Mouse (Mus musculus) C2C12 (cell line): ENCODE data around the gene Ccnl1.

ENCODE experiments used
- CEBPB ChIP-seq: IDR thresholded peaks from one replicate; pipeline ENCODE4 v1.6.1; 2011; ENCODE audit warnings: low read depth, mild to moderate bottlenecking, control low read depth, moderate library complexity
- CTCF ChIP-seq: IDR thresholded peaks from one replicate; pipeline ENCODE4 v1.5.1; 2011; ENCODE audit not compliant: control insufficient read depth, insufficient read depth, insufficient read length
- FOSL1 ChIP-seq: IDR thresholded peaks from one replicate; pipeline ENCODE4 v1.8.0; 2011; ENCODE audit warnings: mild to moderate bottlenecking, low read length; ENCODE audit not compliant: poor library complexity, insufficient read depth, severe bottlenecking
- MAX ChIP-seq: IDR thresholded peaks from one replicate; pipeline ENCODE4 v1.6.1; 2011; ENCODE audit warnings: mild to moderate bottlenecking, control low read depth
- MYOD1 ChIP-seq: IDR thresholded peaks from one replicate; pipeline ENCODE4 v1.6.1; 2011; ENCODE audit warnings: low read depth; ENCODE audit not compliant: control insufficient read depth, insufficient read length
- USF1 ChIP-seq: IDR thresholded peaks from one replicate; pipeline ENCODE4 v1.6.1; 2011; ENCODE audit warnings: low read depth, mild to moderate bottlenecking, control low read depth, moderate library complexity

DNA sequence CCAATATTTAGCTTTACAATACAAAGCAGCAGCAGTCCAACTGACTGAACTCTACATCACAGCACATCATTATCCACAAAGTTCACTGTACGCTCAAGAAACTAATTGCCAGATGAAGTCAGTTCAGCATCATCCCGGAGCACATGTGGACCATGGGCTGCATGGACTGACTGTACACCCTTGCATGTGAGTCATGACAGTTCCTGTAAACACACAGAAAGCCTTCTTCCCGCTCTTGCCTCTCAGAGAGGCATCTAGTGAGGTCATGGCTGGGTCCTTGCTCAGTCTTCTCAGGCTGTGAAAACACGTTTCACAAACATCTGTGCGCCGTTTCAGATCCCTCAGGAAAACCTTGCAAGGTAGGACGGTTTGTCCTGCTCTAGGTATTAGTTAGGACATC, 26.5 kb downstream of the Ccnl1 start:
- no peak for TF ChIP-seq CTCF
- TF ChIP-seq FOSL1: no peak
- TF ChIP-seq USF1: no peak
- no peak for TF ChIP-seq MAX
- TF ChIP-seq MYOD1: no peak
- no peak for TF ChIP-seq CEBPB
